Mouse (Mus musculus) gonadal fat pad, adult 2 months (tissue): ENCODE data around the gene Il31ra. TPM values are rescaled to one million over a fixed set of nuclear protein-coding genes. Genes with fewer than 3 reads are reported as not detected.

Experiments
- polyA plus RNA-seq: library from polyadenylated mRNA; depleted of rRNA; stranded (reverse); fragments of >200 nt; gene quantifications from 2 replicates; pipeline ENCODE4 v1.2.3, GENCODE M21; 2012; rRNA removed

Gene Il31ra
- polyA plus RNA-seq, 1 experiment: 0.62 TPM

Other genes with a start within 250 kb of the Il31ra start
- gene Il6st, start 130.3 kb downstream of the Il31ra start, polyA plus RNA-seq: 33.8 and 46.6 TPM in 2 replicates
- 0.08 and 0.29 TPM in 2 replicates for gene Ddx4, start 58.1 kb upstream of the Il31ra start, polyA plus RNA-seq
- gene Slc38a9, start 66.4 kb upstream of the Il31ra start, polyA plus RNA-seq: 8.4 and 9.7 TPM in 2 replicates
- gene Plpp1, start 206.4 kb upstream of the Il31ra start, polyA plus RNA-seq: 36.5 and 41.1 TPM in 2 replicates